Mouse (Mus musculus) embryonic facial prominence, embryonic 15.5 days (tissue): ENCODE measurements around the gene Sln. TPM values are rescaled to one million over a fixed set of nuclear protein-coding genes. Genes with fewer than 3 reads are reported as not detected.
A peak's percentile ranks its signal among the peaks of the same experiment; 100 is the strongest.

Experiments used
- ATAC-seq: fragments of 200-750 bp; cut with Nextera tagmentation; 2 replicates; pipeline ENCODE4 v1.8.0; 2017; ENCODE audit warnings: low read depth, moderate TSS enrichment; ENCODE audit not compliant: insufficient number of reproducible peaks, low FRiP score, low TSS enrichment
- H3K27ac ChIP-seq: fragments of 300-500 bp; sonication (generic); replicated peaks from 2 replicates; pipeline ENCODE4 v1.5.1; 2015; ENCODE audit warnings: mild to moderate bottlenecking, inconsistent platforms
- H3K27me3 ChIP-seq: fragments of 300-500 bp; sonication (generic); 2 replicates; pipeline ENCODE4 v1.6.1; 2015; ENCODE audit warnings: inconsistent platforms
- H3K36me3 ChIP-seq: fragments of 300-500 bp; sonication (generic); 2 replicates; pipeline ENCODE4 v1.6.1; 2015; ENCODE audit warnings: mild to moderate bottlenecking, inconsistent platforms
- H3K4me1 ChIP-seq: fragments of 300-500 bp; sonication (generic); 2 replicates; pipeline ENCODE4 v1.6.1; 2015; ENCODE audit warnings: inconsistent platforms
- H3K4me2 ChIP-seq: fragments of 300-500 bp; sonication (generic); replicated peaks from 2 replicates; pipeline ENCODE4 v1.6.1; 2015; ENCODE audit warnings: mild to moderate bottlenecking, inconsistent platforms
- H3K4me3 ChIP-seq: fragments of 300-500 bp; sonication (generic); replicated peaks from 2 replicates; pipeline ENCODE4 v1.5.1; 2015; ENCODE audit warnings: mild to moderate bottlenecking, inconsistent platforms
- H3K9ac ChIP-seq: fragments of 300-500 bp; sonication (generic); 2 replicates; pipeline ENCODE4 v1.6.1; 2015; ENCODE audit warnings: inconsistent platforms
- H3K9me3 ChIP-seq: fragments of 300-500 bp; sonication (generic); replicated peaks from 2 replicates; pipeline ENCODE4 v1.6.1; 2016; ENCODE audit warnings: inconsistent platforms
- WGBS: fragments of 180-500 bp; shearing (Covaris S2); methylation state at CpG from one replicate; pipeline ENCODE4 v1.1.7; 2015; 5-methylcytosine and 5-hydroxymethylcytosine counted together
- polyA plus RNA-seq: library from polyadenylated mRNA; unstranded; fragments of >200 nt; fragmentation: Nextera tagmentation; extraction: Ambion mirVana; gene quantifications from 2 replicates; pipeline ENCODE4 v1.2.1, GENCODE M21; 2015

Gene Sln
- polyA plus RNA-seq, 1 experiment from 2014 or later: 72.5 TPM

GRCm38 (mm10) chr9:53852158-53852557 is 2.2 kb downstream of the Sln start:
- no peaks in the 10 kb centered on the region for H3K9me3 ChIP-seq
- no peaks in the 10 kb centered on the region for H3K27me3 ChIP-seq
- ATAC-seq: peak; percentile 19; the same call in 1 of the 2 replicates
- H3K9ac ChIP-seq: no peak overlapping the region
- H3K4me2 ChIP-seq: no peak overlapping the region
- no peak overlapping the region for H3K27ac ChIP-seq
- WGBS: 74% methylated on average over 4 of the region's 4 CpGs
- no peaks in the 10 kb centered on the region for H3K4me1 ChIP-seq
- H3K4me3 ChIP-seq: no peak overlapping the region
- H3K36me3 ChIP-seq: no peaks in the 10 kb centered on the region

DNA sequence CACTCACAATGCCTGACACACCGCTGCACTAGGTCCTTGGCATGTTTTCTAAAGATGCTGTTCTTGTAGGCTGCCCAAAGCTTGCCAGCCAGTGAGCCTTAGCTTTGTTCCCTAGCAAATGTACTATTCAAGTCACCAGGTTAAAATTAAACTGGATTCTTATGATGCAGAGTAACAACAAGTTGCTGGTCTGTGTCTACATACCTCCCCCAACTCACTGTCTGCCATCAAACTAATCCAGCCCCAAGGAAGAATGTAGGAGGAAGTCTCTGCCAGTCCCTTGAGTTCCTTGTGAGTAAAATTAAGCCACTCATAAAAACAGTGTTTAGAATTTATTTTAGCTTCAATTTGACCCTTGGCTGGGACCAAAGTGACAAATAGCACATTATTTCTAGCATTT is 3.7 kb downstream of the Sln start:
- H3K4me2 ChIP-seq: no peak overlapping the region
- no peak for ATAC-seq
- no peak overlapping the region for H3K27ac ChIP-seq
- no peaks in the 10 kb centered on the region for H3K27me3 ChIP-seq
- H3K9ac ChIP-seq: no peak overlapping the region
- 79% methylated on average over 1 of the region's 1 CpGs for WGBS
- H3K4me1 ChIP-seq: no peaks in the 10 kb centered on the region
- no peaks in the 10 kb centered on the region for H3K36me3 ChIP-seq
- H3K9me3 ChIP-seq: no peaks in the 10 kb centered on the region
- no peak overlapping the region for H3K4me3 ChIP-seq

DNA sequence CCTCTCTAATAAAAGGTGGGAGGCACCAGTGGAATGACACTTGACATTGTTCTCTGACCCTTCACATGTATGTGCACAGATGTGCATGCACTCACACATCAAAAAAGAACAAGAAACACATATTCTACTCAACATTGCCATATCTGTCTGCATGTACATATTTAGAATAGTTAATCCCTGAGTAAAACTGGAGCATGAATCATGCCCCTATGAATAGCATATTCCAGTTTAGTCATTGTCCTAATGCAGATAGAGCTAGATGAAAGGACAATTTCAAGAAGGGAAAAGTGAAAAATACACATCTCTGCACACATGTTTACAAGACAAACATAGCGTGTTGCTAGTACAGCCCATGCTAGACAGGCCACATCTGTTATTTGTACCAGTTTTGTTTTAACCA is 4.6 kb downstream of the Sln start:
- H3K9me3 ChIP-seq: no peaks in the 10 kb centered on the region
- no peaks in the 10 kb centered on the region for H3K4me1 ChIP-seq
- no peak overlapping the region for H3K4me2 ChIP-seq
- no peaks in the 10 kb centered on the region for H3K27me3 ChIP-seq
- no peaks in the 10 kb centered on the region for H3K36me3 ChIP-seq
- H3K27ac ChIP-seq: no peak overlapping the region
- H3K4me3 ChIP-seq: no peak overlapping the region
- H3K9ac ChIP-seq: no peak overlapping the region
- 74% methylated on average over 1 of the region's 1 CpGs for WGBS
- ATAC-seq: no peak

GRCm38 (mm10) chr9:53857864-53858263 is 7.9 kb downstream of the Sln start:
- Histone ChIP-seq H3K27me3 (no peaks in the 10 kb centered on the region), H3K4me1 (no peaks in the 10 kb centered on the region), H3K4me2 (no peak overlapping the region), H3K36me3 (no peaks in the 10 kb centered on the region), H3K9ac (no peak overlapping the region), H3K27ac (no peak overlapping the region), H3K4me3 (no peak overlapping the region), H3K9me3 (no peaks in the 10 kb centered on the region)
- no peak for ATAC-seq
- WGBS: 81% methylated on average over 5 of the region's 5 CpGs

DNA sequence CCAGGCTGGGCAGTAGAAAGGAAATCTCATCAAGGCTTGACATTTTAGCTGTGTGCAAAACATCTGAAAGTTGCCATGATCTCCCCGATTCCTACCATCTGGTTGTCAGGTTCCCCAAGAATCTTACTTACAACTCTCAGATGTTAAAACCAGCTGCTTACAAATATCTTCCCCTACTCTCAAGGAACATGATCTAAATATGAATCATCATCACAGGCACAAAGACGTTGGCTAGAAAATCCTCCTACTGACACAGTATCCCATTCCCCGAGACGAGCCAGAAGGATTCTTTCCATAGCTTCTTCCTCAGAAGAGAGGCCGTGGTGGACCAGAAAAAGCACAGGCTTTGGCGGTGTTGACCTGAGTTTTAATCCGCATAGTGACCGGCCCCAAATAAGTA is 23.3 kb downstream of the Sln start:
- Histone ChIP-seq H3K36me3 (no peaks in the 10 kb centered on the region), H3K4me2 (no peak overlapping the region), H3K9ac (no peak overlapping the region), H3K27ac (no peak overlapping the region), H3K27me3 (no peaks in the 10 kb centered on the region), H3K4me1 (no peaks in the 10 kb centered on the region), H3K9me3 (no peaks in the 10 kb centered on the region), H3K4me3 (no peak overlapping the region)
- 74% methylated on average over 8 of the region's 8 CpGs for WGBS
- ATAC-seq: no peak

DNA sequence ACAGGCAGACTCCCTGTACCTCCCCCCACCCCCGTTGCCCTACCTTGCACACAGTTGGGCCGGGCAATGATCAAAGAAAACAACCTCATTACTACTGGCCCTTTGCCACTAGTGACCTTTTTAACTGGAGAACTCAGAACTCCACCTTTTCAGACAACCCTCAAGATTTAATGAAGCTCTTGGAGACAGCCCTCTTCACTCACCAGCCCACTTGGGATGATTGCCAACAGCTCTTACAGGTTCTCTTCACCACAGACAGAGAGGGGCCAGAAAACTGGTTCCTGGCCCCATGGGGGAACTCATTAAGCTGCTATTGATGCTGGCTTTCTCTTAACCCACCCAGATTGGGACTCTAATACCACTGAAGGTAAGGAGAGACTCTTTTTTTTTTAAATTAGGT is 27.5 kb downstream of the Sln start:
- no peak for ATAC-seq
- 41% methylated on average over 2 of the region's 2 CpGs for WGBS
- Histone ChIP-seq H3K4me3 (no peak overlapping the region), H3K4me2 (no peak overlapping the region), H3K36me3 (no peaks in the 10 kb centered on the region), H3K4me1 (no peaks in the 10 kb centered on the region), H3K9ac (no peak overlapping the region), H3K9me3 (no peaks in the 10 kb centered on the region), H3K27ac (no peak overlapping the region), H3K27me3 (no peaks in the 10 kb centered on the region)

- no peaks in the 10 kb centered on the region for H3K36me3 ChIP-seq
- no peak for ATAC-seq
- H3K4me3 ChIP-seq: no peak overlapping the region
- H3K4me1 ChIP-seq: no peaks in the 10 kb centered on the region
- H3K27ac ChIP-seq: no peak overlapping the region
- H3K4me2 ChIP-seq: no peak overlapping the region
- no peaks in the 10 kb centered on the region for H3K27me3 ChIP-seq
- WGBS: 89% methylated on average over 23 of the region's 23 CpGs
- no peaks in the 10 kb centered on the region for H3K9me3 ChIP-seq
- H3K9ac ChIP-seq: no peak overlapping the region
Measured at GRCm38 (mm10) chr9:53883588-53884280, 33.8 kb downstream of the Sln start.

- ATAC-seq: no peak
Measured at GRCm38 (mm10) chr9:53890075-53890474, 40.1 kb downstream of the Sln start.

GRCm38 (mm10) chr9:53895827-53896226 is 45.9 kb downstream of the Sln start:
- Histone ChIP-seq H3K36me3 (no peaks in the 10 kb centered on the region), H3K4me3 (no peak overlapping the region), H3K4me2 (no peak overlapping the region), H3K4me1 (no peaks in the 10 kb centered on the region), H3K27me3 (no peaks in the 10 kb centered on the region), H3K27ac (no peak overlapping the region), H3K9ac (no peak overlapping the region), H3K9me3 (no peaks in the 10 kb centered on the region)
- no peak for ATAC-seq
- WGBS: 56% methylated on average over 7 of the region's 7 CpGs

More at GRCm38 (mm10) chr9:53890075-53890474, 40.1 kb downstream of the Sln start:
- H3K36me3 ChIP-seq: no peaks in the 10 kb centered on the region
- H3K9me3 ChIP-seq: no peaks in the 10 kb centered on the region
- no peak overlapping the region for H3K4me3 ChIP-seq
- no peaks in the 10 kb centered on the region for H3K27me3 ChIP-seq
- no peaks in the 10 kb centered on the region for H3K4me1 ChIP-seq
- H3K4me2 ChIP-seq: no peak overlapping the region
- WGBS: 10% methylated on average over 1 of the region's 1 CpGs
- H3K9ac ChIP-seq: no peak overlapping the region
- H3K27ac ChIP-seq: no peak overlapping the region

DNA sequence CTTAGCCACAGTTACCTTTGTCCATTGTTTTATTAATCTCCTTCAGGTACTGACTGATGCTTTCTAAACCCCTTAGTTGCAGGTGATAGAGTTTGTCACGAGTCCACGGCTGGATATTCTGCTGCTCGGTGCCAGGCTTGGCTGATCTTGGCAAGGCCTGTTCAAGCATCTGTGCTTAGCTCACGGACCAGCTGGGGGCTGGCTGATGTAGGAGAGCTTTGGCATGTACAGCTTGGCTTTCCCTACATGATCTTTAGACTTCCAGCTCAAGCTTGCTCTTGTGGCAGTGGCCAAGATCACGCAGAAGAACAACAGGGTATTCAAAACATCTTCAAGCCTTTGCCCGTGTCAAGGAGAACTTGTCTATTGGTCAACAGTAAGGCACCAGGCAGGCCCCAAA is 49.9 kb downstream of the Sln start:
- 78% methylated on average over 6 of the region's 6 CpGs for WGBS
- no peaks in the 10 kb centered on the region for H3K4me1 ChIP-seq
- no peak for ATAC-seq
- H3K9me3 ChIP-seq: no peaks in the 10 kb centered on the region
- no peak overlapping the region for H3K9ac ChIP-seq
- no peak overlapping the region for H3K4me3 ChIP-seq
- no peaks in the 10 kb centered on the region for H3K36me3 ChIP-seq
- H3K27me3 ChIP-seq: no peaks in the 10 kb centered on the region
- no peak overlapping the region for H3K27ac ChIP-seq
- H3K4me2 ChIP-seq: no peak overlapping the region

- no peak overlapping the region for H3K4me2 ChIP-seq
- no peaks in the 10 kb centered on the region for H3K36me3 ChIP-seq
- H3K4me1 ChIP-seq: no peaks in the 10 kb centered on the region
- WGBS: 86% methylated on average over 7 of the region's 7 CpGs
- no peaks in the 10 kb centered on the region for H3K27me3 ChIP-seq
- no peak for ATAC-seq
- no peak overlapping the region for H3K9ac ChIP-seq
- H3K27ac ChIP-seq: no peak overlapping the region
- H3K9me3 ChIP-seq: no peaks in the 10 kb centered on the region
- no peak overlapping the region for H3K4me3 ChIP-seq
Measured at GRCm38 (mm10) chr9:53903215-53903842, 53.4 kb downstream of the Sln start.
